Mouse (Mus musculus): ENCODE data around the gene Bola2. TPM values are rescaled to one million over a fixed set of nuclear protein-coding genes. Genes with fewer than 3 reads are reported as not detected.

Bola2 gene
- total and polyA plus RNA-seq, 2 experiments = 15.6 to 37.7 TPM

- TF ChIP-seq CTCF (IDR thresholded peaks at IDR 0.05; ENCODE audit: low read depth, low read length) (no peak), POLR2A (IDR thresholded peaks at IDR 0.05; ENCODE audit: extremely low read depth, insufficient read depth, low read length) (no peak)
- H3K79me2 ChIP-seq (ENCODE audit: control insufficient read depth, insufficient read depth, low read length) = no peaks in the 10 kb centered on the region
- no peaks in the 10 kb centered on the region for H3K36me3 ChIP-seq (ENCODE audit: control insufficient read depth, insufficient read depth, low read length)
- DNase-seq (ENCODE audit: extremely low read depth, low read depth, low spot score) = no peak
- no peak overlapping the region for H3K27ac ChIP-seq (replicated peaks; ENCODE audit: insufficient read depth, low read depth, low read length)
- no peaks in the 10 kb centered on the region for H3K27me3 ChIP-seq (ENCODE audit: control insufficient read depth, insufficient read depth, low read length)
- H3K4me3 ChIP-seq (ENCODE audit: insufficient read depth, low read depth, low read length) = no peak overlapping the region
- WGBS = 57% methylated on average over 8 of the region's 8 CpGs
- no peaks in the 10 kb centered on the region; the same call in 1 of the 2 replicates for H3K4me1 ChIP-seq (ENCODE audit: control insufficient read depth, insufficient read depth, low read length)
- H3K9ac ChIP-seq (ENCODE audit: low read depth, low read length) = no peak overlapping the region
Measured at GRCm38 (mm10) chr7:126736122-126736521, 40.9 kb downstream of the Bola2 start.

- no peak overlapping the region for H3K9ac ChIP-seq (ENCODE audit: low read depth, low read length)
- no peaks in the 10 kb centered on the region for H3K36me3 ChIP-seq (ENCODE audit: control insufficient read depth, insufficient read depth, low read length)
- no peak overlapping the region for H3K27ac ChIP-seq (replicated peaks; ENCODE audit: insufficient read depth, low read depth, low read length)
- no peaks in the 10 kb centered on the region for H3K79me2 ChIP-seq (ENCODE audit: control insufficient read depth, insufficient read depth, low read length)
- H3K27me3 ChIP-seq (ENCODE audit: control insufficient read depth, insufficient read depth, low read length) = no peaks in the 10 kb centered on the region
- 85% methylated on average over 17 of the region's 17 CpGs for WGBS
- DNase-seq (ENCODE audit: extremely low read depth, low read depth, low spot score) = no peak
- no peaks in the 10 kb centered on the region; the same call in 1 of the 2 replicates for H3K4me1 ChIP-seq (ENCODE audit: control insufficient read depth, insufficient read depth, low read length)
- no peak overlapping the region for H3K4me3 ChIP-seq (ENCODE audit: insufficient read depth, low read depth, low read length)
- TF ChIP-seq POLR2A (IDR thresholded peaks at IDR 0.05; ENCODE audit: extremely low read depth, insufficient read depth, low read length) (no peak), CTCF (IDR thresholded peaks at IDR 0.05; ENCODE audit: low read depth, low read length) (no peak)
Measured at GRCm38 (mm10) chr7:126739551-126739950, 44.4 kb downstream of the Bola2 start.

- H3K4me1 ChIP-seq (ENCODE audit: control insufficient read depth, insufficient read depth, low read length) = no peaks in the 10 kb centered on the region; the same call in 1 of the 2 replicates
- no peaks in the 10 kb centered on the region for H3K36me3 ChIP-seq (ENCODE audit: control insufficient read depth, insufficient read depth, low read length)
- H3K9ac ChIP-seq (ENCODE audit: low read depth, low read length) = no peak overlapping the region
- 79% methylated on average over 13 of the region's 13 CpGs for WGBS
- no peak overlapping the region for H3K27ac ChIP-seq (replicated peaks; ENCODE audit: insufficient read depth, low read depth, low read length)
- H3K4me3 ChIP-seq (ENCODE audit: insufficient read depth, low read depth, low read length) = no peak overlapping the region
- no peaks in the 10 kb centered on the region for H3K79me2 ChIP-seq (ENCODE audit: control insufficient read depth, insufficient read depth, low read length)
- no peaks in the 10 kb centered on the region for H3K27me3 ChIP-seq (ENCODE audit: control insufficient read depth, insufficient read depth, low read length)
- TF ChIP-seq CTCF (IDR thresholded peaks at IDR 0.05; ENCODE audit: low read depth, low read length) = no peak
- no peak for TF ChIP-seq POLR2A (IDR thresholded peaks at IDR 0.05; ENCODE audit: extremely low read depth, insufficient read depth, low read length)
- DNase-seq (ENCODE audit: extremely low read depth, low read depth, low spot score) = no peak
Measured at GRCm38 (mm10) chr7:126740132-126740735, 45.0 kb downstream of the Bola2 start.

GRCm38 (mm10) chr7:126740977-126741376 is 45.8 kb downstream of the Bola2 start:
- Histone ChIP-seq H3K4me1 (ENCODE audit: control insufficient read depth, insufficient read depth, low read length) (peaks cover 2% of the 10 kb centered on the region), H3K36me3 (ENCODE audit: control insufficient read depth, insufficient read depth, low read length) (no peaks in the 10 kb centered on the region), H3K27me3 (ENCODE audit: control insufficient read depth, insufficient read depth, low read length) (no peaks in the 10 kb centered on the region), H3K9ac (ENCODE audit: low read depth, low read length) (no peak overlapping the region), H3K27ac (replicated peaks; ENCODE audit: insufficient read depth, low read depth, low read length) (no peak overlapping the region), H3K4me3 (ENCODE audit: insufficient read depth, low read depth, low read length) (no peak overlapping the region), H3K79me2 (ENCODE audit: control insufficient read depth, insufficient read depth, low read length) (no peaks in the 10 kb centered on the region)
- 81% methylated on average over 5 of the region's 5 CpGs for WGBS
- TF ChIP-seq POLR2A (IDR thresholded peaks at IDR 0.05; ENCODE audit: extremely low read depth, insufficient read depth, low read length) (no peak), CTCF (IDR thresholded peaks at IDR 0.05; ENCODE audit: low read depth, low read length) (no peak)
- no peak for DNase-seq (ENCODE audit: extremely low read depth, low read depth, low spot score)

GRCm38 (mm10) chr7:126741452-126741851 is 46.3 kb downstream of the Bola2 start:
- Histone ChIP-seq H3K4me1 (ENCODE audit: control insufficient read depth, insufficient read depth, low read length) (peaks cover 4% of the 10 kb centered on the region), H3K79me2 (ENCODE audit: control insufficient read depth, insufficient read depth, low read length) (no peaks in the 10 kb centered on the region), H3K4me3 (ENCODE audit: insufficient read depth, low read depth, low read length) (no peak overlapping the region), H3K27me3 (ENCODE audit: control insufficient read depth, insufficient read depth, low read length) (no peaks in the 10 kb centered on the region), H3K9ac (ENCODE audit: low read depth, low read length) (no peak overlapping the region), H3K27ac (replicated peaks; ENCODE audit: insufficient read depth, low read depth, low read length) (no peak overlapping the region), H3K36me3 (ENCODE audit: control insufficient read depth, insufficient read depth, low read length) (no peaks in the 10 kb centered on the region)
- DNase-seq (ENCODE audit: extremely low read depth, low read depth, low spot score) = no peak
- 92% methylated on average over 5 of the region's 5 CpGs for WGBS
- TF ChIP-seq POLR2A (IDR thresholded peaks at IDR 0.05; ENCODE audit: extremely low read depth, insufficient read depth, low read length) (no peak), CTCF (IDR thresholded peaks at IDR 0.05; ENCODE audit: low read depth, low read length) (no peak)

- DNase-seq (ENCODE audit: extremely low read depth, low read depth, low spot score) = no peak
- Histone ChIP-seq H3K4me3 (ENCODE audit: insufficient read depth, low read depth, low read length) (no peak overlapping the region), H3K4me1 (ENCODE audit: control insufficient read depth, insufficient read depth, low read length) (peaks cover 4% of the 10 kb centered on the region), H3K36me3 (ENCODE audit: control insufficient read depth, insufficient read depth, low read length) (no peaks in the 10 kb centered on the region), H3K27ac (replicated peaks; ENCODE audit: insufficient read depth, low read depth, low read length) (no peak overlapping the region), H3K27me3 (ENCODE audit: control insufficient read depth, insufficient read depth, low read length) (no peaks in the 10 kb centered on the region), H3K9ac (ENCODE audit: low read depth, low read length) (no peak overlapping the region), H3K79me2 (ENCODE audit: control insufficient read depth, insufficient read depth, low read length) (no peaks in the 10 kb centered on the region)
- WGBS = 93% methylated on average over 13 of the region's 13 CpGs
- TF ChIP-seq CTCF (IDR thresholded peaks at IDR 0.05; ENCODE audit: low read depth, low read length) = no peak
- no peak for TF ChIP-seq POLR2A (IDR thresholded peaks at IDR 0.05; ENCODE audit: extremely low read depth, insufficient read depth, low read length)
Measured at GRCm38 (mm10) chr7:126741964-126742482, 46.8 kb downstream of the Bola2 start.
